Mouse (Mus musculus): ENCODE measurements around the gene Capn11. TPM values are rescaled to one million over a fixed set of nuclear protein-coding genes. Genes with fewer than 3 reads are reported as not detected.
A peak's percentile ranks its signal among the peaks of the same experiment; 100 is the strongest.

Gene Capn11
- total RNA-seq, 2 experiments from 2014 or later = not detected

DNA sequence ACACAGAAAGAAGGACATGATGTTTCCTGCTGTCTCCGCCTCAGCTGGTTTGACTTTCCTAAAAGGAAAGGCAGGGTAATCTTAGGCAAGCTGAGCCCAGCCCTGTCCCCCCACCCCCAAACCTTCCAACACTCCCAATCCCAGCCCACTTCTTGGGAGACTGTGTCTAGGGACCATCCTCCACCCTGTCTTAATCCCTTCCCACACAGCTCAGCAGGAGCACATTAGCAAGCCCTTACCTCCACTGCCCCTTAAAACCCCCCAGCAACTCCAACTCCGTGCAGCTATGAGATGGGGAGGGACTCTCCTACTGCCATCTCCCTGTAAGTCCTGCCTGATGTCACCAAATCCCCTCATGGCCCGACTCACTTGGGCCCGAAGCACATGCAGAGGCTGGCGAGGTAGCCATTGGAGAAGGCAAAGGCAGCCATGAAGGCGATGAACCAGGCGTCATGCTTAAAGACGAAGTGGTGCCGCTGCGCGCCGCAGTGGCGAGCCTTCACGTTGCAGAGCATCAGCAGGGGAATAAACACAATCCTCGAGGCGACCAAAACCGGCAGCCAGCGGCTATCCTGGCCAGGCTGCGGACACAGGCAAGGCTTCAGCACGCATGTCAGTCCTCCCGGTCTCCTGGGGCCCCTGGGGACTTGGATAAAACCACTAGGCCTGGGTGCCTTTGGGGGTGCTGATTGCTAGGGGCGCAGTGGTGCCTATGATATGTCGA lies 73.2 kb downstream of the Capn11 start:
- no peak for DNase-seq
- intact Hi-C loops (cut with DNase I) = no loop called here

DNA sequence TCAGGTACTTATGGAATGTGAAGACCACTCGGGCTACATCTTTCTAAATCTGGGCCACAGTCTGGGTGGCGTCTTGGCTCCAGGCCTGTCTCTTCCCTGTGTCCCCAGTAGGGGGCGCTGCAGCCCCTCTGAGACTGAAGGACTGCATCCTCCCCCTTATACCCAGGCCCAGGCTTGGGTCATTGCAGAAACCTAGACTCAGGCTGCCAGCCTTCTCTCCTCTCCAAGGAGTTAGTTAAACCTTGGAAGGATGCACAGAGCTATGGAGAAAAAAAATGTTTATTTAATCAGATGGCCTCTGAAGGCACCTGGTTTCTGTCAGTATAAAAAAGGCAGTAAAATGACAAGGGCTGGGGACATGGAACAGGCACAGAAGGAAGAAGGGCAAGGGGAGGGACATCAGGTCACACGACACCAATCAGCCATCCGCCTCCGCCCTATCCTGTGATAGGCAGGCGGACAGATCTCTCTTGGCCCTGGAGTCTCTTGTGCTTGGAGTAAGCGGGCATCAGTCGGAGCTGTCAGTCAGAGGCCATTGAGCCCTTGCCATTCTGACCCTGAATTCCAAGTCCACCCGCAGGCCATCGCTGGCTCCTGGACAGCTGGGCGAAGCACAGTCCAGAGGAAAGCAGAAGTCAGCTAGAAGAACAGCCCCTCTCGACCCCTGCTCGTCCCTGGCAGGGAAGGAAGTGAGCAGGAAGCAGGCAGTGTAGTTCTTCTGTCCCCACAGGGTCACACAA lies 74.0 kb downstream of the Capn11 start:
- intact Hi-C loops (cut with DNase I) = loop anchor here (1.0 kb wide), 1 partner anchor 44 kb away; no protein-coding TSS in a partner anchor
- peak; percentile 90 to 94 for DNase-seq

DNA sequence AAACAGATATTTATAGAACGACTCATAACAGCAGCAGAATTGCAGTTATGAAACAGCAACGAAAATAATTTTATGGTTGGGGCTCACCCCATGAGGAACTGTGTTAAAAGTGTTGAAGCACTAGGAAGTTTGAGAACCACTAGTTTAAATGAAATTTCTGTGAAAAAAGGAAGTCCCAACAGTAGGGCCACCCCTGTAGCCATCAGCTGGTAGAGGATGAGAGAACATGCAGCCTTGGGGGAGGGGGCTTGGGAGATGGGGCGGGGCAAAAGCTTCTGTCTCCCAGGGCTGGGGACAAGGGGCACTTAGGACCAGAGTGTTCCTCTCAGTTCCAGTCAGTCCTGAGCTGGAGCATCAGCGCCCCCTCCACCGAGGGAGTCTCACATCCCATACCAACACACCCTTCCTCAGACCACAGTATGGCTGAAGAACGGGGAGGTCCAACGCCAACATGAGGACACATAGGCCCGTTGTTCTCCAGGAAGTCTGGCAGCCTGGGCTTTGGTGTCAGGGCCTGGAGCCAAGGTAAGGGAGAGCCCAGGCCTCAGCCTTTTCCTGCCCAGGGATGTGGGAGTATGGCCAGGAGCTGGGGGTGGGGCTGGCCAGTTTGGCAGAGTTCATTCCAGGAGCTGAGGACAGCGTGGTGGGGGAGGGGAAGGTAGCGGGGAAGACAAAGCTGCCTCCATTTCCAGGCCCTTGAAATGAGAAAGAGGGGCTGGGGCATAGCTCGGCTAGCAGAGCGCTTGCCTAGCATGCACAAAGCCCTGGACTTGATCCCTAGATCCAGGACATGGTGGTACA lies 74.8 kb downstream of the Capn11 start:
- intact Hi-C loops (cut with DNase I) = loop anchor here (1.0 kb wide), 1 partner anchor 45 kb away; no protein-coding TSS in a partner anchor
- peak; percentile 97 for DNase-seq

DNA sequence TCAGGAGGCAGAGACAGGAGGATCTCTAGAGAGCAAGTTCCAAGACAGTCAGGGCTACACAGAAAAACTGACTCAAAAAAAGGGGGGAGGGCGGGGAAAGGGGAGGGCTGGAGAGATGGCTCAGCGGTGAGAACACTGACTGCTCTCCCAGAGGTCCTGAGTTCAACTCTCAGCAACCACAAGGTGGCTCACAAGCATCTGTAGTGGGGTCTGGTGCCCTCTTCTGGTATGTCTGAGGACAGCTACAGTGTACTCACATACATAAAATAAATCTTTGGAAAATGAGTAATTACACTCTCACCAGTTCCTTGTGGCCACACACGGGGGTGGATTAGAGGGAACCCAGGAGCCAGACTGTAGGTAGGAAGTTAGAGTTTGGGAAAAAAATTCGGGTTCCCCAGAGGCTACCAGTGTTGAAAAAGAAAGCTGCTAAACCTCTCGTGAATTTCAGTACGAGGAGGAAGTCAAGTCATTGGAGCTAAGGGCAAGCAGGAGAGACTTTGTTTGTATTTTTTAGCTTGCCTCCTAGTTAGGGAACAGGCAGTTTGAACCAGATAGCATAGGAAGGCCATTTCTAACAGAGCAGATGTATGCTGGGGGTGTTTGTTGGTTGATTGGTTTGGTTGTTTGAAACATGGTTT lies 76.3 kb downstream of the Capn11 start:
- intact Hi-C loops (cut with DNase I) = no loop called here
- DNase-seq = no peak

DNA sequence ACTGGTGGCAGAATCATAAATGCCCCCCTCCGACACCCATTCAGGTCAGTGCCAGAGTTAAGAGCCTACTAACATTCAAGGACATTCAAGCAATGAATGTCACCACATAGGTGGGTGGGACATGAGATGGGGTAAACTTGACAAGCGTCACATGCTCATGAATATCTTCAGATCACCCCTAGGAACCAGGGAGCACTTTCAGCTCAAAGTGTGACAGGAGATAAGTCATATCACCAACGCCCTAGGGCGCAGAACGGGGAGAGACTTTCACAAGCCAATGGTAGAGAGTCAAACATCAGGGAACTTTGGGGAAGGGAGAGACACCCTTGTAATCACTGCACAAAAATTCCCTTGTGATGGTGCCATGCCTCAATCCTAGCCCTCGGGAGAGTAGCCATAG lies 76.9 kb downstream of the Capn11 start:
- DNase-seq = no peak
- intact Hi-C loops (cut with DNase I) = no loop called here

DNA sequence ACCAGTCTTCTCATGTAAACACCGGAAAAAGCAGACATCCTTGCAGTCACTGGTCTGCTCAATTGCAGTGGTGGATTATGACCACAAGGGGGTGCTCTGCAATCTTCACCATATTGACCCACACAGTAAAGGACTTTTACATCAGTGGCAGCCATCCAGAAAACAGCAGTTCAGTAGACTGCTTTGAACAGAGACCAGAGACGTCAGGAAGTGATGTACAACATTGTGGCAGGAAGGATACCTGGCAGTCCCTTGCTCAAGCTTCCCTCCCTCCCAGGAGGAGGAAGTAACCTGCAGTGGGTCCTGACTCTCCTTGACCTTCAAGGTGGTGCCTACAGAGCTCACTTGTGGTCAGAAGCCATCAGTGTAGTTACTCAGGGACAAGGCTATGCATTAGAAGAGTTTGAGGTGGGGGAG lies 77.5 kb downstream of the Capn11 start:
- DNase-seq = peak; percentile 87 to 91
- intact Hi-C loops (cut with DNase I) = loop anchor here (1.0 to 2.0 kb wide), 3 partner anchors 15 to 61 kb away; no protein-coding TSS in a partner anchor

DNA sequence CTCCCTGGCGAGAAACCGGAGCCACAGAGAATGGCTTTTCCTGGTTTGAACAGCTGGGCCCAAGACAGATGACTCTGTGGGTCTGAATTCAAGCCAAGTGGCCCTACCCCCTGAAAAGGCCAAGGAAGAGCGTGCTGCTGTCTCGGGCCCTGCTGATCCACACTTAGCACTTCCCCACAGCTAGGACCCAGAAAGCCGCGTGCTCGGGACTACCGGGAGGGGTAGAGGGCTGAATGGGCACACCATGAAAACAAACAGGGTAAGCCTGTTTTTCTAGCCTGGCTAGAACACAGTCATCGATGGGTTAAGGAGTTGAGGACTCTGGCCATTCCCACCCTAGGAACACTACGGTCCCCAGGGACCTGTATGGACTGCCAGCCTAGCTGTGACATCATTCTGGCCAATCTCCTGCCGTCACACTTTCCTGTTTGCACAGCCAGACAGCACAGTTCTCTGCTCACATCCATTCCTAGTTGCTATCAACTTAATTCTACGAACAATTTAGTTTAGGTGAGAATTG lies 78.1 kb downstream of the Capn11 start:
- DNase-seq = peak; percentile 63 to 71
- intact Hi-C loops (cut with DNase I) = loop anchor here (1.0 to 2.0 kb wide), 3 partner anchors 16 to 62 kb away; no protein-coding TSS in a partner anchor

Other genes with a start within 250 kb of the Capn11 start
- gene Cdc5l, start 225.6 kb downstream of the Capn11 start, total RNA-seq (2021) = 10 to 100 TPM; 48.4 to 48.7 TPM
- under 1 TPM; 0.22 to 0.65 TPM for gene Spats1, start 183.9 kb downstream of the Capn11 start, total RNA-seq (2021)
- gene Aars2, start 152.5 kb downstream of the Capn11 start, total RNA-seq (2021) = 10 to 100 TPM; 19.3 to 20.2 TPM
- gene Tcte1, start 135.9 kb downstream of the Capn11 start, total RNA-seq (2021) = not detected
- under 1 TPM; 0.05 to 0.12 TPM for gene Tmem151b, start 109.6 kb downstream of the Capn11 start, total RNA-seq (2021)
- 1 to 10 TPM; 1.8 to 2.7 TPM for gene Nfkbie, start 103.6 kb downstream of the Capn11 start, total RNA-seq (2021)
- gene Slc35b2, start 95.5 kb downstream of the Capn11 start, total RNA-seq (2021) = 10 to 100 TPM; 34.5 to 36.8 TPM
- gene Hsp90ab1, start 86.1 kb downstream of the Capn11 start, total RNA-seq (2021) = 1,000 to 10,000 TPM; 1,000 to 1,054 TPM
- 10 to 100 TPM; 88.3 to 99.0 TPM for gene Slc29a1, start 59.7 kb downstream of the Capn11 start, total RNA-seq (2021)
- gene Mymx, start 57.2 kb downstream of the Capn11 start, total RNA-seq (2021) = not detected
- 100 to 1,000 TPM in 1 of 2 experiments, 10 to 100 TPM in 1; 94.7 to 108 TPM for gene Mrpl14, start 27.0 kb upstream of the Capn11 start, total RNA-seq (2021)
- gene Tmem63b, start 27.6 kb upstream of the Capn11 start, total RNA-seq (2021) = 10 to 100 TPM; 81.4 to 86.9 TPM
- gene 1600014C23Rik, start 74.5 kb upstream of the Capn11 start, total RNA-seq (2021) = not detected

Data from heart, postnatal 10 days (tissue).